Mouse (Mus musculus): Measurements from ENCODE around the gene Pa2g4. TPM values are rescaled to one million over a fixed set of nuclear protein-coding genes. Genes with fewer than 3 reads are reported as not detected.
A peak's percentile ranks its signal among the peaks of the same experiment; 100 is the strongest.
"Not testable (repeated sequence)": the region's sequence is repeated elsewhere in the genome, so short reads cannot be mapped to it uniquely, and the experiment has no call there.

Pa2g4 gene
- polyA plus RNA-seq, 2 experiments: 113 to 163 TPM

- peak within 1 kb of the TSS; percentile 92 for H3K27ac ChIP-seq
- H3K4me1 ChIP-seq (replicated peaks; ENCODE audit: control insufficient read depth in 2 of 2, insufficient read depth in 2 of 2, low read length in 1 of 2): peaks cover 0 to 11% of the 10 kb centered on the region in 2 experiments; a peak in 3 of 4 replicates
- H3K4me2 ChIP-seq (ENCODE audit: low read depth): peak within 1 kb of the TSS; percentile 96
- peaks cover 12% of the 10 kb centered on the region for H3K36me3 ChIP-seq (replicated peaks; ENCODE audit: control insufficient read depth, insufficient read depth, low read depth)
- ATAC-seq (ENCODE audit: insufficient read depth): peak; percentile 81
- TF ChIP-seq EP300 (IDR thresholded peaks at IDR 0.05; ENCODE audit: low read depth) (peak; percentile 58; the same call in 1 of the 2 replicates), CTCF (IDR thresholded peaks at IDR 0.05; ENCODE audit: low read depth) (no peak)
- H3K4me3 ChIP-seq (ENCODE audit: insufficient read depth in 1 of 2, low read depth in 2 of 2, low read length in 2 of 2): peak within 1 kb of the TSS; percentile 74 to 86
- DNase-seq (ENCODE audit: low read depth in 3 of 3, low spot score in 3 of 3): peak; percentile 92 to 95 (median 93)
- WGBS (ENCODE audit: insufficient replicate concordance): under 1% methylated on average over 31 of the region's 31 CpGs
- H3K9me3 ChIP-seq (ENCODE audit: control insufficient read depth, low read length): no peaks in the 10 kb centered on the region
- peak within 1 kb of the TSS; percentile 95 for H3K9ac ChIP-seq (replicated peaks)
- H3K27me3 ChIP-seq (ENCODE audit: control insufficient read depth, insufficient read depth, low read length): no peaks in the 10 kb centered on the region
Observed at GRCm38 (mm10) chr10:128548947-128549681, 16.7 kb downstream of the Pa2g4 start, which contains the start of gene Rpl41. Gene Rpl41 (minus strand): TSS chr10:128549305.

DNA sequence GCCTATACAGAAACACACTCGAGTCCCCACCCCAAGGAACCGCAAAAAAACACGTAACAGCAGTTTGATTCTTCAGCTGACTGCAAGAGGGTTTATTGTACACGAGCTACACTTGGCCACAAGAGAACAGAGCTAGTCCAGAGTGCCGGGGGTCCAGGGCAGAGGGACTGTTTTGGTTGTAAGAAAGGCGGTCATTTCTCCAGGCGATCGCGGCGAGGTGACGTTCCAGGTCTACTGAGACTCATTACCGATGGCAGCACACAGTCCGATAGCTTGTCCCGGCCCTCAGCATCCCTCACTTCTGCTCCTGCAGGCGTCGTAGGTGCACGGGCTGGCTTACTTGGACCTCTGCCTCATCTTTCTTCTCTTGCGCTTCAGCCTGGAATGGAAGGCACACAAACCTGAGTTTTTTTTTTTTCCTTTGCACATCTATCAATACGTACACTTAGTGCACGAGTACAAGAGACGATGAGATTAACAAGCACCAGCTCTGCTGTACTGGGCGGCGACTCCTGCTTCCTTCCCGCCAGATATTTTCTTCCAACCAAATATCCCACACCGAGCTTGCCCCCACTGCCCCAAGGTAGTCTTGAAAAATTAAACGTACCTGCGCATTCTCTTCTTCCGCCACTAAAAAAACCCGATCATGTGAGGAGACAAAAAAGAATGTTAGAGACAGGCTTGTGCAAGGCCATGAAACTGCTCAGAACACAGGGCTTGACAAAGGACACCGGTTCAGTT is 17.6 kb downstream of the Pa2g4 start:
- Histone ChIP-seq H3K27ac (peak overlapping the region; percentile 92), H3K9ac (replicated peaks) (peak overlapping the region; percentile 95), H3K36me3 (replicated peaks; ENCODE audit: control insufficient read depth, insufficient read depth, low read depth) (peaks cover 20% of the 10 kb centered on the region), H3K4me3 (ENCODE audit: insufficient read depth in 1 of 2, low read depth in 2 of 2, low read length in 2 of 2) (peak overlapping the region; percentile 74 to 86), H3K4me2 (ENCODE audit: low read depth) (peak overlapping the region; percentile 96), H3K4me1 (replicated peaks; ENCODE audit: control insufficient read depth in 2 of 2, insufficient read depth in 2 of 2, low read length in 1 of 2) (peaks cover 0 to 11% of the 10 kb centered on the region in 2 experiments; a peak in 3 of 4 replicates)
- H3K9me3 ChIP-seq (ENCODE audit: control insufficient read depth, low read length); H3K27me3 ChIP-seq (ENCODE audit: control insufficient read depth, insufficient read depth, low read length); ATAC-seq (ENCODE audit: insufficient read depth); DNase-seq (ENCODE audit: low read depth in 3 of 3, low spot score in 3 of 3): not testable (repeated sequence)
- under 1% methylated on average over 27 of the region's 30 CpGs for WGBS (ENCODE audit: insufficient replicate concordance)

DNA sequence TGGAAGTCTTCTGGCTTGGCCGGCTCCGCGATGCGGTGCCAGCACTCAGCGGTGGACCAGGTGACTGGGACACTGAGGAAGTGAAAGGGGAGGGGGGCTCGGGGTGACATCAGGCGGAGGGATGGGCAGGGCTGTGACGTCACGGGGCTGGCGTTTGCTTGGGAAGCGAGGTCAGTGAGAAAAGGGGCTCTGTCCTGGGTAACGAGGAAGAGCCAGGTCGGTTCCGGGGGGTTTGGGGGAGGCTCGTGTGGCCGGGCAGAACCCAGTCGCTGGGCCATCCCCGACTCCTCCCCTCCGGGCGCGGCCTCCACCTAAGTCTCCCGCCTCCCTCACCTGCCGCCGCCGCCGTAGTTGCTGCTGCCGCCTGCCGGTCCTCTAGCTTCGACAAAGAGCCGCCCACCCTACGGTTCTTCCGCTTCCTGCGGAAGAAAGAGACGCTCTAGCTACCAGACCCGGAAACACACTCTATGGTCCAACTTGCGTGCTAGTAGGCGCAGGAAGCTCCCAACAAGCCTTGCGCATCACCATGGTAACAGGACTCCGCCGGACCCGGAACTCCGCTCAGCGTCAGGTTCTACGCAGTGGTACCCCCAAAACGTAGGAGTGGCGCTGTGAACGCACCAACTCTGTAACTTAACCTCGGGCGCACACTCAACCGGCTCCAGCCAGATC is 18.3 kb downstream of the Pa2g4 start, which contains the start of gene Zc3h10:
Gene Zc3h10, minus strand, starts transcription at position 414 of the 672 bp plus-strand sequence.
- WGBS (ENCODE audit: insufficient replicate concordance): under 1% methylated on average over 50 of the region's 50 CpGs

DNA sequence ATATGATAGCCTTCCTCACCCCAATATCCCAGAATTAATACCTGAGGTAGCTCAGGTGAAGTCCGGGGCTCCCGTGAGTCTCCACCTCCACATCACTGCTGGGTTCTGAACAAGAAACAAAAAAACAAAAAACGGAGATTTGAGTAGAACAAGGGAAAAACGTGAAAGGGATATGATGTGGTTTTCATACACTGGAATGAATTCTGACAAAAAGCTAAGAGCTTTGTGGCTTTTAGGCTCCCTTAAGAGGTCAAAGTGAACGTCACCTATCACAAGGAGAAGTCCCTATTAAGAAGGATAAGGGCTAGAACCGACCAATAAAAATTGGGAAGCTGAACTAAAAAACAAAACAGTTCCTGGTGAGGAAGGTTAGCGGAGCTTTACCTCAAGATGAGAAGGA is 19.0 kb downstream of the Pa2g4 start:
- H3K4me3 ChIP-seq (ENCODE audit: insufficient read depth in 1 of 2, low read depth in 2 of 2, low read length in 2 of 2): peak overlapping the region; percentile 74 to 86
- ATAC-seq (ENCODE audit: insufficient read depth) (no peak), DNase-seq (ENCODE audit: low read depth in 3 of 3, low spot score in 3 of 3) (no peak)
- peak overlapping the region; percentile 84 for H3K9ac ChIP-seq (replicated peaks)
- TF ChIP-seq EP300 (IDR thresholded peaks at IDR 0.05; ENCODE audit: low read depth) (no peak), CTCF (IDR thresholded peaks at IDR 0.05; ENCODE audit: low read depth) (no peak)
- peak overlapping the region; percentile 96 for H3K4me2 ChIP-seq (ENCODE audit: low read depth)
- H3K27me3 ChIP-seq (ENCODE audit: control insufficient read depth, insufficient read depth, low read length): no peaks in the 10 kb centered on the region
- WGBS (ENCODE audit: insufficient replicate concordance): 11% methylated on average over 7 of the region's 7 CpGs
- peaks cover 0 to 11% of the 10 kb centered on the region in 2 experiments; a peak in 3 of 4 replicates for H3K4me1 ChIP-seq (replicated peaks; ENCODE audit: control insufficient read depth in 2 of 2, insufficient read depth in 2 of 2, low read length in 1 of 2)
- peaks cover 22% of the 10 kb centered on the region for H3K36me3 ChIP-seq (replicated peaks; ENCODE audit: control insufficient read depth, insufficient read depth, low read depth)
- H3K9me3 ChIP-seq (ENCODE audit: control insufficient read depth, low read length): no peaks in the 10 kb centered on the region
- H3K27ac ChIP-seq: peak overlapping the region; percentile 80

More for the DNA sequence above, 18.3 kb downstream of the Pa2g4 start, which contains the start of gene Zc3h10:
- peak within 1 kb of the TSS; percentile 92 for H3K27ac ChIP-seq
- peak within 1 kb of the TSS; percentile 96 for H3K4me2 ChIP-seq (ENCODE audit: low read depth)
- H3K27me3 ChIP-seq (ENCODE audit: control insufficient read depth, insufficient read depth, low read length): no peaks in the 10 kb centered on the region
- peak; percentile 85 for ATAC-seq (ENCODE audit: insufficient read depth)
- H3K9me3 ChIP-seq (ENCODE audit: control insufficient read depth, low read length): no peaks in the 10 kb centered on the region
- TF ChIP-seq EP300 (IDR thresholded peaks at IDR 0.05; ENCODE audit: low read depth): 0 out of 2 replicates have a peak, but pooled peaks have one; percentile 28
- TF ChIP-seq CTCF (IDR thresholded peaks at IDR 0.05; ENCODE audit: low read depth): peak; percentile 81
- DNase-seq (ENCODE audit: low read depth in 3 of 3, low spot score in 3 of 3): peak; percentile 98 to 99 (median 98)
- H3K36me3 ChIP-seq (replicated peaks; ENCODE audit: control insufficient read depth, insufficient read depth, low read depth): peaks cover 22% of the 10 kb centered on the region
- H3K4me3 ChIP-seq (ENCODE audit: insufficient read depth in 1 of 2, low read depth in 2 of 2, low read length in 2 of 2): peak within 1 kb of the TSS; percentile 74 to 86
- peak within 1 kb of the TSS; percentile 95 for H3K9ac ChIP-seq (replicated peaks)
- peaks cover 0 to 11% of the 10 kb centered on the region in 2 experiments; a peak in 3 of 4 replicates for H3K4me1 ChIP-seq (replicated peaks; ENCODE audit: control insufficient read depth in 2 of 2, insufficient read depth in 2 of 2, low read length in 1 of 2)

Measured in liver, embryonic 14.5 days (tissue).